Mouse (Mus musculus) embryonic fibroblast, embryonic 13.5 days (primary cell): ENCODE measurements around the gene Fam3a. TPM values are rescaled to one million over a fixed set of nuclear protein-coding genes. Genes with fewer than 3 reads are reported as not detected.

Experiments used
- H3K27ac ChIP-seq: 2 replicates; pipeline ENCODE4 v1.5.1; 2012; ENCODE audit warnings: low read length, control low read depth, inconsistent platforms; ENCODE audit not compliant: insufficient read depth
- H3K4me1 ChIP-seq: 2 replicates; pipeline ENCODE4 v1.6.1; 2011; ENCODE audit warnings: low read length; ENCODE audit not compliant: control insufficient read depth, insufficient read depth
- H3K4me3 ChIP-seq: 2 replicates; pipeline ENCODE4 v1.5.1; 2011; ENCODE audit warnings: mild to moderate bottlenecking, control low read depth, low read length; ENCODE audit not compliant: insufficient read depth
- CTCF ChIP-seq: IDR thresholded peaks from 2 replicates; pipeline ENCODE4 v1.5.1; 2011; ENCODE audit warnings: mild to moderate bottlenecking, control low read depth, low read length, moderate library complexity, borderline replicate concordance; ENCODE audit not compliant: insufficient read depth
- POLR2A ChIP-seq: IDR thresholded peaks from 2 replicates; pipeline ENCODE4 v1.6.1; 2011; ENCODE audit warnings: low read depth, mild to moderate bottlenecking, control low read depth, low read length, moderate library complexity
- polyA plus RNA-seq: library from polyadenylated mRNA; stranded (reverse); fragments of >200 nt; gene quantifications from 2 replicates; pipeline ENCODE4 v1.2.4, GENCODE M21; 2011; ENCODE audit warnings: low read depth; ENCODE audit not compliant: missing spikeins, insufficient read length

Fam3a gene
- polyA plus RNA-seq: 23.5 and 30.6 TPM in 2 replicates

GRCm38 (mm10) chrX:74392535-74393443 is at the start of gene Fam3a, which contains the start of gene Ikbkg:
Gene Fam3a, minus strand, starts transcription at chrX:74393272.
Gene Ikbkg, plus strand, starts transcription at chrX:74393290.
- Histone ChIP-seq H3K27ac (peak within 1 kb of the TSS; percentile 75), H3K4me3 (peak within 1 kb of the TSS; percentile 61), H3K4me1 (no peaks in the 10 kb centered on the region; the same call in 1 of the 2 replicates)
- peak; percentile 79 for TF ChIP-seq POLR2A
- TF ChIP-seq CTCF: no peak

- Histone ChIP-seq H3K27ac (peak overlapping the region; percentile 77), H3K4me3 (peak overlapping the region; percentile 87), H3K4me1 (peaks cover 7% of the 10 kb centered on the region; the same call in 1 of the 2 replicates)
- TF ChIP-seq CTCF: no peak
- peak; percentile 57; the same call in 1 of the 2 replicates for TF ChIP-seq POLR2A
These were observed 36.3 kb upstream of the Fam3a start for GRCm38 (mm10) chrX:74429290-74429821.

GRCm38 (mm10) chrX:74428826-74429276 is 35.8 kb upstream of the Fam3a start, which contains the start of gene G6pdx:
Gene G6pdx, minus strand, starts transcription at chrX:74429194.
- Histone ChIP-seq H3K4me1 (peaks cover 9% of the 10 kb centered on the region; the same call in 1 of the 2 replicates), H3K27ac (peak within 1 kb of the TSS; percentile 77), H3K4me3 (peak within 1 kb of the TSS; percentile 87)
- peak; percentile 93 for TF ChIP-seq POLR2A
- TF ChIP-seq CTCF: no peak

GRCm38 (mm10) chrX:74428146-74428825 is 35.2 kb upstream of the Fam3a start:
- TF ChIP-seq CTCF (no peak), POLR2A (no peak)
- Histone ChIP-seq H3K4me1 (peaks cover 9% of the 10 kb centered on the region; the same call in 1 of the 2 replicates), H3K4me3 (peak overlapping the region; percentile 87), H3K27ac (0 out of 2 replicates have a peak overlapping the region, but pooled peaks have one; percentile 6)

- Histone ChIP-seq H3K27ac (peak overlapping the region; percentile 90; the same call in 1 of the 2 replicates), H3K4me1 (peaks cover 9% of the 10 kb centered on the region; the same call in 1 of the 2 replicates), H3K4me3 (no peak overlapping the region)
- no peak for TF ChIP-seq POLR2A
- no peak for TF ChIP-seq CTCF
These were observed 34.0 kb upstream of the Fam3a start for GRCm38 (mm10) chrX:74427116-74427515.

GRCm38 (mm10) chrX:74426256-74426655 is 33.2 kb upstream of the Fam3a start:
- Histone ChIP-seq H3K4me1 (peaks cover 9% of the 10 kb centered on the region; the same call in 1 of the 2 replicates), H3K27ac (peak overlapping the region; percentile 90; the same call in 1 of the 2 replicates), H3K4me3 (no peak overlapping the region)
- TF ChIP-seq POLR2A: no peak

GRCm38 (mm10) chrX:74425195-74425594 is 32.1 kb upstream of the Fam3a start:
- peaks cover 9% of the 10 kb centered on the region; the same call in 1 of the 2 replicates for H3K4me1 ChIP-seq
- H3K4me3 ChIP-seq: no peak overlapping the region
- peak overlapping the region; percentile 90 for H3K27ac ChIP-seq
- peak; percentile 42; the same call in 1 of the 2 replicates for TF ChIP-seq POLR2A
- TF ChIP-seq CTCF: no peak

DNA sequence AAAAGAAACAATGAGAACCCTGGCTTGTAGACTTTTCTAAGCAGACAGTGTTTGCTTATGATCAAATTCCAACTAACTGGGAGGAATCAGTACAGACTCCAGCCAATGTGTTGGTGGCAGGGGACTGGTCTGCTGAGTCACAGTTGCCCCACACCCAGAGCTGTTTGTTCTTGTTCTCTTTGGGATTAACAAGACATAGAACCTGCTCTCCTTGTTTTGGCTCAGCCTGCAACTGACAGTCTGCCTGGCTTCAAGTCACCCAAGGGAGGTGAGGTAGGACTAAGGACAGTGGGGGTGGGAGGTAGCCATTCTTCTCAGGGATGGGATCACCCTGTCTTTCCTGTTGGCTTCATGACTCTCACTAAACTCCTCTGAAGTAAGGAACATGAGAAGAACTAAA is 31.4 kb upstream of the Fam3a start:
- H3K4me1 ChIP-seq: peaks cover 9% of the 10 kb centered on the region; the same call in 1 of the 2 replicates
- TF ChIP-seq POLR2A: peak; percentile 22; the same call in 1 of the 2 replicates
- no peak for TF ChIP-seq CTCF
- peak overlapping the region; percentile 90 for H3K27ac ChIP-seq
- no peak overlapping the region for H3K4me3 ChIP-seq

DNA sequence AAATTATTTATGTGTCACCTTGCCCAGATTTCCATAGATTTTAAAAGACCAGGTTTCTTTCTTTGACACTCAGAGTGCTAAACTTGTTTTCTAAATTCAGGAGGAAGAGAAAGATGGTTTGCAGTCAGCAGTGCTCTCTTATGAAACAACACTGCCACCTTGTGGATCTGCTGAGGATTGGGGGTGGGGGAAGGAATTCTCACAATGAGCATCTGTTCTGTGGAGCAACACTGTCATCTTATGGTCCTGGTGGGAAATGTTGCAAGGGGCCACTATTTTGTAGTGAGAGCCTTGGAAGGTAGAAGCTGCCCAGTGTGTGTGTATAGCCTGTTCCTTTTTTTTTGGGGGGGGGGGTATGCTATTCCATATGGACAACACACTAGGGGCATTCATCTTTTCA is 20.3 kb upstream of the Fam3a start:
- Histone ChIP-seq H3K4me3 (no peak overlapping the region), H3K4me1 (no peaks in the 10 kb centered on the region), H3K27ac (no peak overlapping the region)
- TF ChIP-seq POLR2A: no peak
- TF ChIP-seq CTCF: peak; percentile 22; the same call in 1 of the 2 replicates
